Mouse (Mus musculus) ES-E14 (cell line): ENCODE measurements around the gene Mad1l1. TPM values are rescaled to one million over a fixed set of nuclear protein-coding genes. Genes with fewer than 3 reads are reported as not detected.

Source experiments
- DNase-seq: peaks from one replicate; pipeline ENCODE4 v3.0.0-alpha.2; 2013; ENCODE audit warnings: low read depth, low spot score
- H3K27ac ChIP-seq: 2 replicates; pipeline ENCODE4 v1.5.1; 2012; ENCODE audit warnings: low read depth, mild to moderate bottlenecking, low read length, moderate library complexity, mixed read lengths; ENCODE audit not compliant: poor library complexity, insufficient read depth, severe bottlenecking
- H3K36me3 ChIP-seq: 2 replicates; pipeline ENCODE4 v1.6.1; 2012; ENCODE audit warnings: mild to moderate bottlenecking, low read length, moderate library complexity, mixed read lengths; ENCODE audit not compliant: control insufficient read depth, poor library complexity, insufficient read depth, severe bottlenecking
- H3K4me1 ChIP-seq, 2 experiments: fragments of 150-350 bp in 1 of 2; sonication (generic) in 1 of 2; 2 replicates each; pipeline ENCODE4 v1.6.1; 2012; ENCODE audit warnings: low read length in 2 of 2, mild to moderate bottlenecking in 1 of 2, mixed read lengths in 1 of 2; ENCODE audit not compliant: control insufficient read depth in 2 of 2, insufficient read depth in 2 of 2, poor library complexity in 1 of 2
- H3K4me3 ChIP-seq, 2 experiments: fragments of 150-350 bp in 1 of 2; sonication (generic) in 1 of 2; 2 replicates each; pipeline ENCODE4 v1.5.1; 2012; ENCODE audit warnings: low read length in 2 of 2, low read depth in 1 of 2, mild to moderate bottlenecking in 1 of 2, mixed read lengths in 1 of 2; ENCODE audit not compliant: insufficient read depth in 1 of 2, poor library complexity in 1 of 2, severe bottlenecking in 1 of 2
- H3K9ac ChIP-seq: 2 replicates; pipeline ENCODE4 v1.6.1; 2012; ENCODE audit warnings: low read depth, mild to moderate bottlenecking, low read length, mixed read lengths; ENCODE audit not compliant: poor library complexity, insufficient read depth, severe bottlenecking
- H3K9me3 ChIP-seq: fragments of 150-350 bp; sonication (generic); 2 replicates; pipeline ENCODE4 v1.6.1; 2012; ENCODE audit warnings: low read depth, mild to moderate bottlenecking, low read length; ENCODE audit not compliant: control insufficient read depth, insufficient read depth
- CHD2 ChIP-seq: IDR thresholded peaks from 2 replicates; pipeline ENCODE4 v1.6.1; 2014; ENCODE audit warnings: mild to moderate bottlenecking, low read depth, low read length, inconsistent platforms
- HCFC1 ChIP-seq: IDR thresholded peaks from 2 replicates; pipeline ENCODE4 v1.6.1; 2012; ENCODE audit warnings: low read length, inconsistent platforms, borderline replicate concordance; ENCODE audit not compliant: insufficient read depth
- MAFK ChIP-seq: IDR thresholded peaks from 2 replicates; pipeline ENCODE4 v1.6.1; 2014; ENCODE audit warnings: mild to moderate bottlenecking, low read depth, low read length, inconsistent platforms; ENCODE audit not compliant: insufficient read depth
- ZC3H11A ChIP-seq: IDR thresholded peaks from 2 replicates; pipeline ENCODE4 v1.6.1; 2012; ENCODE audit warnings: low read depth, mild to moderate bottlenecking, inconsistent platforms, low read length, borderline replicate concordance
- ZNF384 ChIP-seq: IDR thresholded peaks from 2 replicates; pipeline ENCODE4 v1.6.1; 2012; ENCODE audit warnings: low read depth, low read length, inconsistent platforms
- in situ Hi-C, 2 experiments: fragments of 600-800 bp; cut with MboI; formaldehyde crosslinking; loops; one replicate each; pipeline ENCODE4 v1.15.1; 2025; ENCODE audit warnings: low sequenced_read_pairs in 2 of 2, inconsistent platforms in 1 of 2; ENCODE audit not compliant: unreplicated experiment in 2 of 2
- total RNA-seq: library from RNA; depleted of rRNA; stranded (reverse); fragments of 300-350 nt; gene quantifications from 2 replicates; pipeline ENCODE4 v1.2.3, GENCODE M21; 2012

Gene Mad1l1
- total RNA-seq, 1 experiment = 47.2 TPM

GRCm38 (mm10) chr5:140084341-140084740 lies 237.0 kb downstream of the Mad1l1 start:
- peaks cover 19% of the 10 kb centered on the region for H3K36me3 ChIP-seq
- no peak for DNase-seq
- no peaks in the 10 kb centered on the region for H3K9me3 ChIP-seq
- H3K9ac ChIP-seq = no peak overlapping the region
- no peak overlapping the region for H3K4me3 ChIP-seq
- TF ChIP-seq MAFK = no peak
- no peak for TF ChIP-seq ZC3H11A
- no peak for TF ChIP-seq CHD2
- TF ChIP-seq ZNF384 = no peak
- no peak for TF ChIP-seq HCFC1
- no peak overlapping the region for H3K27ac ChIP-seq
- H3K4me1 ChIP-seq = peaks cover 0 to 13% of the 10 kb centered on the region in 2 experiments; a peak in 2 of 4 replicates
- in situ Hi-C loops = no loop called here

DNA sequence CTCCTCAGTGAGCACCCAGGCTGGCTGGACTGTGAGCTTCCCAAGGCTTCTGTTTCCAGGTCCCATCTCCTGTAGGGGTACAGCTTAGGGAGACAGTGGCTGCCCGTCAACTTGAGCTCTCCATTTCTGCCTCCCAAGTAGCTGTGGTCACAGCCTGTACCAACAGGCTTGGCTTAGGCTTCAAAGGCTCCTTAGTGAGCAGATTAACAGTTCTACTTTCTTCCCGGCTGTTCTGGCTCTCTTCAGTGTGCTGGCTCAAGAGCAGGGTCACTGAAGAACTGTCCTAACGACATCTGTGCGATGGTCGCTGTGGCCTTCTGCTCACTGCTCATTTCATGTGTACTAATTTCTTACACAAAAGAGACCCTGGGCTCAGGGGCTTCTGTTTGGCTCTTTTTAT lies 237.4 kb downstream of the Mad1l1 start:
- Histone ChIP-seq H3K9ac (no peak overlapping the region), H3K4me1 (peaks cover 0 to 13% of the 10 kb centered on the region in 2 experiments; a peak in 2 of 4 replicates), H3K4me3 (no peak overlapping the region), H3K36me3 (peaks cover 18% of the 10 kb centered on the region), H3K9me3 (no peaks in the 10 kb centered on the region), H3K27ac (no peak overlapping the region)
- TF ChIP-seq ZC3H11A = no peak
- TF ChIP-seq ZNF384 = no peak
- no peak for TF ChIP-seq MAFK
- no peak for TF ChIP-seq CHD2
- TF ChIP-seq HCFC1 = no peak
- no peak for DNase-seq
- in situ Hi-C loops = no loop called here

- no peak overlapping the region for H3K4me3 ChIP-seq
- H3K4me1 ChIP-seq = peaks cover 0 to 13% of the 10 kb centered on the region in 2 experiments; a peak in 2 of 4 replicates
- no peak overlapping the region for H3K9ac ChIP-seq
- in situ Hi-C loops = no loop called here
- no peak overlapping the region for H3K27ac ChIP-seq
- H3K36me3 ChIP-seq = peaks cover 13% of the 10 kb centered on the region; the same call in 1 of the 2 replicates
- no peak for DNase-seq
- TF ChIP-seq ZNF384 (no peak), MAFK (no peak), ZC3H11A (no peak), HCFC1 (no peak), CHD2 (no peak)
- H3K9me3 ChIP-seq = no peaks in the 10 kb centered on the region
These were observed 239.0 kb downstream of the Mad1l1 start for GRCm38 (mm10) chr5:140082204-140082812.

DNA sequence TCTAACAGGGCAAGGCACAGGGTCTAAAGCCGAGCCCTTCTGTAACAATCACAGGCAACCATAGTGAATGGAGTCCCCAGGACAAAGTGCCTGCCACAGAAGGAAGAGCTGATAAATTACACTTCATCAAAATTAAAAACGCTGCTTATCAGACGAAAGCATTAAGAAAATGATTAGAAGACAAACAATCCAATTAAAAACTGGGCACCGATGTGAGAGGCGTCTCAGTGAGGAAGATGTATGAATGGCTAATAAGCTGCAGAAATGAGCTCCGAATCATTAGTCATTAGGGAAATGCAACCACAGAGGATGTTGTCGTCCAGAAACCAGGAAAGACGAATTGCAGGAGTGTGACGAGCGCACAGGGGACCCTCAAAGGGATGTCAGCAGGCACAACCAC lies 240.3 kb downstream of the Mad1l1 start:
- Histone ChIP-seq H3K27ac (no peak overlapping the region), H3K4me3 (no peak overlapping the region), H3K9ac (no peak overlapping the region), H3K36me3 (peaks cover 14% of the 10 kb centered on the region; the same call in 1 of the 2 replicates), H3K9me3 (no peaks in the 10 kb centered on the region), H3K4me1 (peaks cover 0 to 13% of the 10 kb centered on the region in 2 experiments; a peak in 2 of 4 replicates)
- in situ Hi-C loops = no loop called here
- TF ChIP-seq ZNF384 (no peak), CHD2 (no peak), MAFK (no peak), HCFC1 (no peak), ZC3H11A (no peak)
- no peak for DNase-seq

GRCm38 (mm10) chr5:140079511-140079910 lies 241.8 kb downstream of the Mad1l1 start:
- peaks cover 0 to 13% of the 10 kb centered on the region in 2 experiments; a peak in 2 of 4 replicates for H3K4me1 ChIP-seq
- no peak for TF ChIP-seq ZC3H11A
- TF ChIP-seq ZNF384 = no peak
- no peak for TF ChIP-seq HCFC1
- no peak for TF ChIP-seq CHD2
- TF ChIP-seq MAFK = no peak
- no peak overlapping the region for H3K9ac ChIP-seq
- no peak for DNase-seq
- peaks cover 9% of the 10 kb centered on the region; the same call in 1 of the 2 replicates for H3K36me3 ChIP-seq
- H3K27ac ChIP-seq = no peak overlapping the region
- H3K4me3 ChIP-seq = no peak overlapping the region
- H3K9me3 ChIP-seq = no peaks in the 10 kb centered on the region
- in situ Hi-C loops = no loop called here
